Mouse (Mus musculus): Measurements from ENCODE around the gene Defb47. TPM values are rescaled to one million over a fixed set of nuclear protein-coding genes. Genes with fewer than 3 reads are reported as not detected.

Gene Defb47
- polyA plus RNA-seq, 1 experiment from 2014 or later: not detected

- no peak for ATAC-seq (ENCODE audit: insufficient number of reproducible peaks, insufficient read depth, low FRiP score, low TSS enrichment, low read depth)
Observed at GRCm38 (mm10) chr14:63002588-63002987, 4.7 kb downstream of the Defb47 start.

GRCm38 (mm10) chr14:63011471-63011870 is 13.6 kb downstream of the Defb47 start, which contains the start of gene Defb43:
TSS of gene Defb43 (plus strand) at chr14:63011771.
- Histone ChIP-seq H3K36me3 (no peaks in the 10 kb centered on the region), H3K9ac (replicated peaks) (no peak within 1 kb of the TSS), H3K27me3 (no peaks in the 10 kb centered on the region), H3K4me3 (replicated peaks) (no peak within 1 kb of the TSS), H3K9me3 (no peaks in the 10 kb centered on the region), H3K4me1 (replicated peaks) (no peaks in the 10 kb centered on the region), H3K4me2 (no peak within 1 kb of the TSS), H3K27ac (no peak within 1 kb of the TSS)
- WGBS: 93% methylated on average over 5 of the region's 5 CpGs
- ATAC-seq (ENCODE audit: insufficient number of reproducible peaks, insufficient read depth, low FRiP score, low TSS enrichment, low read depth): no peak

More at GRCm38 (mm10) chr14:63002588-63002987, 4.7 kb downstream of the Defb47 start:
- no peak overlapping the region for H3K27ac ChIP-seq
- no peaks in the 10 kb centered on the region for H3K27me3 ChIP-seq
- 58% methylated on average over 2 of the region's 2 CpGs for WGBS
- no peak overlapping the region for H3K4me3 ChIP-seq (replicated peaks)
- no peak overlapping the region for H3K9ac ChIP-seq (replicated peaks)
- H3K36me3 ChIP-seq: no peaks in the 10 kb centered on the region
- H3K4me2 ChIP-seq: no peak overlapping the region
- no peaks in the 10 kb centered on the region for H3K4me1 ChIP-seq (replicated peaks)
- H3K9me3 ChIP-seq: no peaks in the 10 kb centered on the region

GRCm38 (mm10) chr14:63013082-63013481 is 15.2 kb downstream of the Defb47 start:
- no peaks in the 10 kb centered on the region for H3K27me3 ChIP-seq
- H3K27ac ChIP-seq: no peak overlapping the region
- ATAC-seq (ENCODE audit: insufficient number of reproducible peaks, insufficient read depth, low FRiP score, low TSS enrichment, low read depth): no peak
- no peak overlapping the region for H3K9ac ChIP-seq (replicated peaks)
- WGBS: 88% methylated on average over 4 of the region's 4 CpGs
- H3K4me2 ChIP-seq: no peak overlapping the region
- H3K4me1 ChIP-seq (replicated peaks): no peaks in the 10 kb centered on the region
- H3K4me3 ChIP-seq (replicated peaks): no peak overlapping the region
- no peaks in the 10 kb centered on the region for H3K36me3 ChIP-seq
- no peaks in the 10 kb centered on the region for H3K9me3 ChIP-seq

GRCm38 (mm10) chr14:63014667-63015066 is 16.8 kb downstream of the Defb47 start:
- WGBS: 87% methylated on average over 4 of the region's 4 CpGs
- no peak for ATAC-seq (ENCODE audit: insufficient number of reproducible peaks, insufficient read depth, low FRiP score, low TSS enrichment, low read depth)

GRCm38 (mm10) chr14:63020524-63021156 is 22.8 kb downstream of the Defb47 start:
- 62% methylated on average over 6 of the region's 6 CpGs for WGBS

More at GRCm38 (mm10) chr14:63014667-63015066, 16.8 kb downstream of the Defb47 start:
- Histone ChIP-seq H3K9me3 (no peaks in the 10 kb centered on the region), H3K27ac (no peak overlapping the region), H3K4me2 (no peak overlapping the region), H3K4me3 (replicated peaks) (no peak overlapping the region), H3K9ac (replicated peaks) (no peak overlapping the region), H3K36me3 (no peaks in the 10 kb centered on the region), H3K4me1 (replicated peaks) (no peaks in the 10 kb centered on the region), H3K27me3 (no peaks in the 10 kb centered on the region)

GRCm38 (mm10) chr14:63046691-63047090 is 48.8 kb downstream of the Defb47 start, which contains the start of gene Defb42:
TSS of gene Defb42 (plus strand) at chr14:63046991.
- WGBS: 76% methylated on average over 3 of the region's 3 CpGs
- H3K27ac ChIP-seq: no peak within 1 kb of the TSS
- no peak within 1 kb of the TSS for H3K4me3 ChIP-seq (replicated peaks)
- ATAC-seq (ENCODE audit: insufficient number of reproducible peaks, insufficient read depth, low FRiP score, low TSS enrichment, low read depth): no peak
- H3K4me2 ChIP-seq: no peak within 1 kb of the TSS
- H3K9me3 ChIP-seq: no peaks in the 10 kb centered on the region
- H3K4me1 ChIP-seq (replicated peaks): no peaks in the 10 kb centered on the region
- H3K27me3 ChIP-seq: no peaks in the 10 kb centered on the region
- H3K9ac ChIP-seq (replicated peaks): no peak within 1 kb of the TSS
- no peaks in the 10 kb centered on the region for H3K36me3 ChIP-seq

More at GRCm38 (mm10) chr14:63020524-63021156, 22.8 kb downstream of the Defb47 start:
- no peak overlapping the region for H3K27ac ChIP-seq
- H3K9me3 ChIP-seq: no peaks in the 10 kb centered on the region
- H3K4me1 ChIP-seq (replicated peaks): no peaks in the 10 kb centered on the region
- H3K27me3 ChIP-seq: no peaks in the 10 kb centered on the region
- no peak overlapping the region for H3K4me3 ChIP-seq (replicated peaks)
- no peak overlapping the region for H3K4me2 ChIP-seq
- no peak for ATAC-seq (ENCODE audit: insufficient number of reproducible peaks, insufficient read depth, low FRiP score, low TSS enrichment, low read depth)
- no peak overlapping the region for H3K9ac ChIP-seq (replicated peaks)
- no peaks in the 10 kb centered on the region for H3K36me3 ChIP-seq

GRCm38 (mm10) chr14:63049910-63050370 is 52.1 kb downstream of the Defb47 start, which contains the start of gene Defb30:
TSS of gene Defb30 (minus strand) at chr14:63049960.
- H3K9me3 ChIP-seq: no peaks in the 10 kb centered on the region

More at GRCm38 (mm10) chr14:63049910-63050370, 52.1 kb downstream of the Defb47 start, which contains the start of gene Defb30:
- H3K27ac ChIP-seq: no peak within 1 kb of the TSS
- no peak for ATAC-seq (ENCODE audit: insufficient number of reproducible peaks, insufficient read depth, low FRiP score, low TSS enrichment, low read depth)
- 91% methylated on average over 11 of the region's 14 CpGs for WGBS
- no peak within 1 kb of the TSS for H3K9ac ChIP-seq (replicated peaks)
- no peak within 1 kb of the TSS for H3K4me3 ChIP-seq (replicated peaks)
- H3K27me3 ChIP-seq: no peaks in the 10 kb centered on the region
- H3K4me1 ChIP-seq (replicated peaks): no peaks in the 10 kb centered on the region
- no peaks in the 10 kb centered on the region for H3K36me3 ChIP-seq
- H3K4me2 ChIP-seq: no peak within 1 kb of the TSS

Other genes starting within 250 kb of the Defb47 start
- 33.4 and 35.0 TPM in 2 replicates for gene Ints6, start 236.9 kb upstream of the Defb47 start, polyA plus RNA-seq (2016; fragmentation: Nextera tagmentation; extraction: Ambion mirVana)
- 11.4 and 11.8 TPM in 2 replicates for gene Wdfy2, start 160.4 kb upstream of the Defb47 start, polyA plus RNA-seq (2016; fragmentation: Nextera tagmentation; extraction: Ambion mirVana)
- gene Defb48, start 13.6 kb upstream of the Defb47 start, polyA plus RNA-seq (2016; fragmentation: Nextera tagmentation; extraction: Ambion mirVana): not detected in 2 replicates
- not detected in 2 replicates for gene Defb43, start 13.7 kb downstream of the Defb47 start, polyA plus RNA-seq (2016; fragmentation: Nextera tagmentation; extraction: Ambion mirVana)
- gene Defb42, start 48.9 kb downstream of the Defb47 start, polyA plus RNA-seq (2016; fragmentation: Nextera tagmentation; extraction: Ambion mirVana): not detected in 2 replicates
- gene Defb30, start 51.9 kb downstream of the Defb47 start, polyA plus RNA-seq (2016; fragmentation: Nextera tagmentation; extraction: Ambion mirVana): not detected in 2 replicates